Mouse (Mus musculus): ENCODE results near the gene Myh3. TPM values are rescaled to one million over a fixed set of nuclear protein-coding genes. Genes with fewer than 3 reads are reported as not detected.

Myh3 gene
- total RNA-seq, 1 experiment from 2014 or later = not detected

Other genes starting within 250 kb of the Myh3 start
- gene Pirt, start 166.3 kb upstream of the Myh3 start, total RNA-seq (2017) = not detected in 3 replicates
- gene Tmem238l, start 121.7 kb upstream of the Myh3 start, total RNA-seq (2017) = not detected in 3 replicates
- gene Tmem220, start 53.1 kb upstream of the Myh3 start, total RNA-seq (2017) = 1.3 to 4.1 TPM in 2 of 3 replicates, not detected in the other
- gene Adprm, start 25.7 kb upstream of the Myh3 start, total RNA-seq (2017) = 32.8 to 44.4 TPM (median 35.9 TPM) in 3 replicates
- gene Sco1, start 25.6 kb upstream of the Myh3 start, total RNA-seq (2017) = 13.8 to 17.9 TPM (median 14.6 TPM) in 3 replicates
- not detected in 3 replicates for gene Myh2, start 92.7 kb downstream of the Myh3 start, total RNA-seq (2017)
- not detected in 3 replicates for gene Myh1, start 121.8 kb downstream of the Myh3 start, total RNA-seq (2017)
- not detected in 3 replicates for gene Myh4, start 159.7 kb downstream of the Myh3 start, total RNA-seq (2017)
- gene Myh8, start 198.8 kb downstream of the Myh3 start, total RNA-seq (2017) = not detected in 3 replicates
- gene Myh13, start 243.4 kb downstream of the Myh3 start, total RNA-seq (2017) = not detected in 3 replicates